Mouse (Mus musculus) spleen, adult 2 months (tissue): ENCODE data around the gene Ykt6.

Source experiments
- CTCF ChIP-seq: fragments of 200-500 bp; IDR thresholded peaks from 2 replicates; pipeline ENCODE4 v1.5.1; 2011; ENCODE audit warnings: mild to moderate bottlenecking, inconsistent platforms; ENCODE audit not compliant: insufficient read depth, insufficient read length, insufficient replicate concordance; ENCODE audit errors: extremely low read depth
- POLR2A ChIP-seq: fragments of 200-500 bp; IDR thresholded peaks from 2 replicates; pipeline ENCODE4 v1.6.1; 2011; ENCODE audit warnings: low read depth, low read length, inconsistent platforms

- TF ChIP-seq CTCF (no peak), POLR2A (no peak)
Observed at GRCm38 (mm10) chr11:5968223-5968622, 12.7 kb downstream of the Ykt6 start.
